Comparison of ENCODE assay signal across 30 mouse cellular contexts in the genomic region with DNA sequence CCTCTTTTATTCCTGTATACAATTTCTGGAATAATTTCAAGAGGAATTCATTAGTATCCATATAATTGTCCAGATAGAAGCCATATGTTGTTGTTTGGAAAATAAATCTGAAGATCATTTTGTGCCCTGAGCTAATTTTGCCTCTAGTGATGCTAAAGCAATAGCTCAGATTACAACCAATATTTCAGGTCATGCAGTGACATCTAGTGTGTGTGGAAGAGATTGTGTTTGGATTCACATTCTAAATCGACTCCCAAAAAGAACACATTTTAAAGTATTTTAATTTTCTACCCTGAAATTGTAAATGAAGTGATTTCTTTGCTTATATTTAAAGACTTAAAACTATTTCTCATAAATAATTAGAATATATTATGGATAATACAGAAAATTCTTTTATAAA. TPM values are rescaled to one million over a fixed set of nuclear protein-coding genes. Genes with fewer than 3 reads are reported as not detected.
A peak's percentile ranks its signal among the peaks of the same experiment; 100 is the strongest.
DNase-seq lines count a peak whose midpoint lies in the region; ATAC-seq and TF ChIP-seq lines count a peak whose summit lies in the region.
"Had no signal": no experiment of that assay in that cellular context is flagged by ENCODE, and none has a peak within 500 bp of the region (broad histone marks: within the 10 kb centered on the region; RNA-seq: fewer than 3 reads in every experiment).

No protein-coding gene starts in this region.

- peak; percentile 52 for DNase-seq in forebrain, postnatal 0 days
- no peak for DNase-seq in left cerebral cortex, adult 2 months (ENCODE audit: extremely low spot score in 1 of 2, low spot score in 2 of 2)
- no peak for DNase-seq in left cerebral cortex, postnatal 4 days
- peak; percentile 44 for DNase-seq in 416B (ENCODE audit: low read depth)
- peak; percentile 48 for DNase-seq in brain, embryonic 14.5 days (ENCODE audit: low read depth)
- DNase-seq in right cerebral cortex, postnatal 25 days, result no peak
- DNase-seq: adrenal gland, postnatal 36 days; cerebellum, adult 11-12 months; cerebellum, postnatal 10 days; heart, postnatal 36 days; kidney, postnatal 4 days; layer of hippocampus, adult 9-11 months; liver, postnatal 0 days; lung, postnatal 14 days; right cerebral cortex, adult 18-20 months; thymus, adult 2 months; thymus, postnatal 4 days had no signal

- peak; percentile 59 for TF ChIP-seq CTCF in forebrain, postnatal 0 days (IDR thresholded peaks at IDR 0.05; ENCODE audit: low read depth)
- peak; percentile 35 for TF ChIP-seq CTCF in left cerebral cortex, adult 2 months (IDR thresholded peaks at IDR 0.05)
- TF ChIP-seq CTCF in brain, embryonic 14.5 days (IDR thresholded peaks at IDR 0.05; ENCODE audit: borderline replicate concordance, extremely low read depth, insufficient read depth, insufficient read length), result no peak

- H3K36me3 ChIP-seq in forebrain, postnatal 0 days (ENCODE audit: insufficient read depth), result no peaks in the 10 kb centered on the region
- no peaks in the 10 kb centered on the region for H3K36me3 ChIP-seq in forebrain, embryonic 13.5 days (ENCODE audit: poor library complexity, severe bottlenecking)
- H3K36me3 ChIP-seq: embryonic facial prominence, embryonic 15.5 days; heart, embryonic 15.5 days; kidney, embryonic 15.5 days; limb, embryonic 12.5 days; midbrain, embryonic 12.5 days; neural tube, embryonic 12.5 days had no signal

- intact Hi-C loops in left cerebral cortex, adult 2 months (cut with DNase I), result loop anchor here (5.0 kb wide), 1 partner anchor 898 kb away; no protein-coding TSS in a partner anchor
- intact Hi-C loops in left cerebral cortex, postnatal 4 days (cut with DNase I), result no loop called here

- no peak overlapping the region for H3K9ac ChIP-seq in forebrain, postnatal 0 days
- no peak overlapping the region for H3K9ac ChIP-seq in forebrain, embryonic 13.5 days
- H3K9ac ChIP-seq: embryonic facial prominence, embryonic 15.5 days; heart, embryonic 15.5 days; hindbrain, embryonic 14.5 days; kidney, embryonic 15.5 days; limb, embryonic 12.5 days; liver, postnatal 0 days; midbrain, embryonic 12.5 days; neural tube, embryonic 12.5 days had no signal

- 82% methylated on average over 1 of the region's 1 CpGs for WGBS in forebrain, postnatal 0 days
- 81% methylated on average over 1 of the region's 1 CpGs for WGBS in forebrain, embryonic 13.5 days

- H3K4me3 ChIP-seq in forebrain, postnatal 0 days (ENCODE audit: low read depth, low read length), result no peak overlapping the region
- H3K4me3 ChIP-seq in forebrain, embryonic 13.5 days, result no peak overlapping the region
- H3K4me3 ChIP-seq in left cerebral cortex, adult 2 months, result no peak overlapping the region
- H3K4me3 ChIP-seq: embryonic facial prominence, embryonic 15.5 days; heart, embryonic 15.5 days; kidney, embryonic 15.5 days; limb, embryonic 12.5 days; midbrain, embryonic 12.5 days; neural tube, embryonic 12.5 days had no signal

- no peaks in the 10 kb centered on the region for H3K9me3 ChIP-seq in forebrain, postnatal 0 days (ENCODE audit: low read length)
- H3K9me3 ChIP-seq in forebrain, embryonic 13.5 days (replicated peaks), result no peaks in the 10 kb centered on the region
- H3K9me3 ChIP-seq: embryonic facial prominence, embryonic 15.5 days; heart, embryonic 15.5 days; kidney, embryonic 15.5 days; limb, embryonic 12.5 days; midbrain, embryonic 12.5 days; neural tube, embryonic 12.5 days had no signal

- H3K27ac ChIP-seq in forebrain, postnatal 0 days (ENCODE audit: low read depth, low read length), result no peak overlapping the region
- H3K27ac ChIP-seq in forebrain, embryonic 13.5 days, result no peak overlapping the region
- no peak overlapping the region for H3K27ac ChIP-seq in left cerebral cortex, adult 2 months
- H3K27ac ChIP-seq: embryonic facial prominence, embryonic 15.5 days; heart, embryonic 15.5 days; hindbrain, embryonic 14.5 days; kidney, embryonic 15.5 days; limb, embryonic 12.5 days; midbrain, embryonic 12.5 days; neural tube, embryonic 12.5 days had no signal

- H3K4me2 ChIP-seq in forebrain, postnatal 0 days (ENCODE audit: low read depth), result no peak overlapping the region
- H3K4me2 ChIP-seq in forebrain, embryonic 13.5 days, result no peak overlapping the region
- H3K4me2 ChIP-seq: embryonic facial prominence, embryonic 15.5 days; heart, embryonic 15.5 days; hindbrain, embryonic 14.5 days; kidney, embryonic 15.5 days; limb, embryonic 12.5 days; liver, embryonic 11.5 days; midbrain, embryonic 12.5 days; neural tube, embryonic 12.5 days had no signal

- no peak for TF ChIP-seq POLR2A in brain, embryonic 14.5 days (IDR thresholded peaks at IDR 0.05; ENCODE audit: borderline replicate concordance, extremely low read depth, insufficient read depth, insufficient read length, poor library complexity, severe bottlenecking)

- no peak for ATAC-seq in forebrain, postnatal 0 days
- no peak for ATAC-seq in forebrain, embryonic 13.5 days
- no peak for ATAC-seq in inflammation-experienced regulatory T-cells, adult 6 months
- ATAC-seq: intestine, embryonic 16.5 days; liver, postnatal 0 days had no signal

- no peaks in the 10 kb centered on the region for H3K4me1 ChIP-seq in forebrain, postnatal 0 days (ENCODE audit: insufficient read depth)
- H3K4me1 ChIP-seq in forebrain, embryonic 13.5 days, result no peaks in the 10 kb centered on the region
- H3K4me1 ChIP-seq: embryonic facial prominence, embryonic 15.5 days; heart, embryonic 15.5 days; kidney, embryonic 15.5 days; limb, embryonic 12.5 days; midbrain, embryonic 12.5 days; neural tube, embryonic 12.5 days had no signal

- no peaks in the 10 kb centered on the region for H3K27me3 ChIP-seq in forebrain, postnatal 0 days (ENCODE audit: insufficient read depth, low read length)
- H3K27me3 ChIP-seq in forebrain, embryonic 13.5 days, result no peaks in the 10 kb centered on the region
- H3K27me3 ChIP-seq: embryonic facial prominence, embryonic 15.5 days; heart, embryonic 15.5 days; kidney, embryonic 15.5 days; limb, embryonic 12.5 days; midbrain, embryonic 12.5 days; neural tube, embryonic 12.5 days had no signal

RNA-seq across cellular contexts. Expression of a gene that starts 14.6 kb away (rescaled TPM):
- 143 and 145 TPM in 2 replicates for total RNA-seq in forebrain, postnatal 0 days (2014; rRNA removed)
- polyA plus RNA-seq in forebrain, postnatal 0 days (2015; fragmentation: Nextera tagmentation; extraction: Ambion mirVana), result 207 and 245 TPM in 2 replicates
- 176 and 177 TPM in 2 replicates for polyA plus RNA-seq in forebrain, embryonic 13.5 days (2015; fragmentation: Nextera tagmentation; extraction: Ambion mirVana)
- total RNA-seq in left cerebral cortex, adult 2 months (2021), result 10 to 100 TPM; 71.0 TPM
- 100 to 1,000 TPM; 175 to 182 TPM for total RNA-seq in left cerebral cortex, postnatal 4 days (2021)
- polyA plus RNA-seq in brain, embryonic 14.5 days (2012; rRNA removed), result 117 and 171 TPM in 2 replicates
- not detected for polyA plus RNA-seq in inflammation-experienced regulatory T-cells, adult 6 months (2017; shearing (Covaris generic))
- total RNA-seq: heart, postnatal 36 days; megakaryocyte progenitor cell, adult 5-6 weeks had no signal
- polyA plus RNA-seq: C2C12; liver, postnatal 0 days had no signal

Comparison
In these comparisons a context has a peak if more than half of its experiments do, and no peak if none do; other contexts are left out.
1. DNase-seq: peak in forebrain, postnatal 0 days (single experiment), 416B (single experiment) and brain, embryonic 14.5 days (single experiment); none in left cerebral cortex, adult 2 months (0 of 2), left cerebral cortex, postnatal 4 days (single experiment) and right cerebral cortex, postnatal 25 days (single experiment).
2. RNA of a gene that starts 14.6 kb away (polyA plus RNA-seq): 207 to 245 TPM in forebrain, postnatal 0 days, 176 to 177 TPM in forebrain, embryonic 13.5 days and 117 to 171 TPM in brain, embryonic 14.5 days; not detected in inflammation-experienced regulatory T-cells, adult 6 months; every median in the first group is over 100 times any median in the second.